Mouse (Mus musculus) intestine, embryonic 14.5 days (tissue): ENCODE results near the gene Cacna1c. TPM values are rescaled to one million over a fixed set of nuclear protein-coding genes. Genes with fewer than 3 reads are reported as not detected.

Experiments used
- ATAC-seq: fragments of 200-750 bp; cut with Nextera tagmentation; replicated peaks from 2 replicates; pipeline ENCODE4 v1.8.0; 2017; ENCODE audit warnings: low read depth, moderate number of reproducible peaks, moderate TSS enrichment, moderate library complexity; ENCODE audit not compliant: low FRiP score, low TSS enrichment
- DNase-seq: peaks from one replicate; pipeline ENCODE4 v3.0.0-alpha.2; 2018; ENCODE audit warnings: low spot score
- H3K27ac ChIP-seq: fragments of 300-500 bp; sonication (generic); 2 replicates; pipeline ENCODE4 v1.5.1; 2014; ENCODE audit warnings: low read depth, mild to moderate bottlenecking, control low read depth
- H3K27me3 ChIP-seq: fragments of 300-500 bp; sonication (generic); replicated peaks from 2 replicates; pipeline ENCODE4 v1.6.1; 2014; ENCODE audit warnings: low read length, control low read depth; ENCODE audit not compliant: control insufficient read depth, insufficient read depth
- H3K36me3 ChIP-seq: fragments of 300-500 bp; sonication (generic); 2 replicates; pipeline ENCODE4 v1.6.1; 2014; ENCODE audit warnings: low read length, control low read depth; ENCODE audit not compliant: control insufficient read depth, insufficient read depth
- H3K4me1 ChIP-seq: fragments of 300-500 bp; sonication (generic); replicated peaks from 2 replicates; pipeline ENCODE4 v1.6.1; 2014; ENCODE audit warnings: low read length, control low read depth, mixed read lengths; ENCODE audit not compliant: control insufficient read depth, insufficient read depth
- H3K4me2 ChIP-seq: fragments of 300-500 bp; sonication (generic); 2 replicates; pipeline ENCODE4 v1.6.1; 2014; ENCODE audit warnings: low read length
- H3K4me3 ChIP-seq: fragments of 300-500 bp; sonication (generic); 2 replicates; pipeline ENCODE4 v1.5.1; 2014; ENCODE audit warnings: low read depth, low read length, control low read depth, mixed read lengths
- H3K9ac ChIP-seq: fragments of 300-500 bp; sonication (generic); 2 replicates; pipeline ENCODE4 v1.6.1; 2014; ENCODE audit warnings: mild to moderate bottlenecking, low read length
- H3K9me3 ChIP-seq: fragments of 300-500 bp; sonication (generic); 2 replicates; pipeline ENCODE4 v1.6.1; 2016; ENCODE audit warnings: low read length, control low read depth; ENCODE audit not compliant: control insufficient read depth
- WGBS: fragments of 180-500 bp; shearing (Covaris S2); extraction: QIAGEN DNeasy Blood & Tissue Kit; methylation state at CpG from one replicate; pipeline ENCODE4 v1.1.7; 2014; 5-methylcytosine and 5-hydroxymethylcytosine counted together
- polyA plus RNA-seq: library from polyadenylated mRNA; unstranded; fragments of >200 nt; fragmentation: Nextera tagmentation; extraction: Ambion mirVana; gene quantifications from 2 replicates; pipeline ENCODE4 v1.2.1, GENCODE M21; 2014

Gene Cacna1c
- polyA plus RNA-seq: 4.5 and 6.5 TPM in 2 replicates

DNA sequence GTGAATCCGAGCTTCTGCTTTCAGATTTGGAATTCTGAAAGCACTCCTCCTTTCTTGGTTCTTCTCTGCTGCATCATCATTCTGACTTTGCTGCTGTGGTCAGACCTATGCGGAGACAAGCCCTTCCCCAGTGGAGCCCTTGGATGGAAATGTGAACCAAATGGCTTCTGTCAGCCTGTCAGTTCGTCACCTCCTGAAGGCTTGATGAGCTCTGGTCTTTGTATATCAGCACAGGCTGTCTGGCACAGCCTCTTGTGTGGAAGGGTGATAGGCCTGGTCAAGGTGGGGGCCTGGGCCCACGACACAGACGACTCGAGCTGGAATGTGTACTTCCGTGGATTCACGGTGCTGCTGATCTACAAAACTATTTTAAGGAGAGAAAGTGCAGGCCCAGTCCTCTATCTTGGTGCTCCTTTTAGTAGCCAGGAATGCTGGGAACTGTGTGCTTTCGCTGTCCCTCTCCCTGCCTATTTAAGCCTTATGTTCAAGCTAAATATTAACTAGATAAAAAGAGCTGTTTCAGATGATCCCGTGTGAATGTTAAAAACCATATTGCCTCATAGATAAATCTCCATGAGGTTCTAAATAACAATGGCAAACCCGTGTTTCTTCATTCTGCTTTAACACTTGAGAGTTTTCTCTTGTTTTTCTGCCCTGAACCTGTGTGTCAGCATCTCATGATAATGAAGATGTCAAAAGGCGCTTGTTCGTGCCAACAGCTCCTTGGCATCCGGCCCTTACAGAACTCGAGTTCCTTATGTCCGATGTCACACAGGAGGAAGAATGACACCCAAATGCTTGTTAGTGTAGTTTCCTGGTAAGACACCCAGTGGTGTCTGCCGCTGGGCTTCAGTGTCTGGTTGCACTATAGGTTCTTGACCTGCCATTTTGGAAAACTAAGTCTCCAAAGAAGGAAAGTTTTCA lies at the start of gene Cacna1c:
TSS of gene Cacna1c (minus strand) at position 37 of the 924 bp plus-strand sequence.
- no peaks in the 10 kb centered on the region for H3K27me3 ChIP-seq
- H3K4me1 ChIP-seq: peaks cover 11% of the 10 kb centered on the region; the same call in 1 of the 2 replicates
- no peak within 1 kb of the TSS for H3K4me3 ChIP-seq
- H3K4me2 ChIP-seq: no peak within 1 kb of the TSS
- 51% methylated on average over 17 of the region's 17 CpGs for WGBS
- DNase-seq (no peak), ATAC-seq (0 out of 2 replicates have a peak, but pooled peaks have one; percentile 46)
- peaks cover 22% of the 10 kb centered on the region for H3K36me3 ChIP-seq
- no peaks in the 10 kb centered on the region for H3K9me3 ChIP-seq
- H3K27ac ChIP-seq: peak within 1 kb of the TSS; percentile 14; the same call in 1 of the 2 replicates
- no peak within 1 kb of the TSS for H3K9ac ChIP-seq

DNA sequence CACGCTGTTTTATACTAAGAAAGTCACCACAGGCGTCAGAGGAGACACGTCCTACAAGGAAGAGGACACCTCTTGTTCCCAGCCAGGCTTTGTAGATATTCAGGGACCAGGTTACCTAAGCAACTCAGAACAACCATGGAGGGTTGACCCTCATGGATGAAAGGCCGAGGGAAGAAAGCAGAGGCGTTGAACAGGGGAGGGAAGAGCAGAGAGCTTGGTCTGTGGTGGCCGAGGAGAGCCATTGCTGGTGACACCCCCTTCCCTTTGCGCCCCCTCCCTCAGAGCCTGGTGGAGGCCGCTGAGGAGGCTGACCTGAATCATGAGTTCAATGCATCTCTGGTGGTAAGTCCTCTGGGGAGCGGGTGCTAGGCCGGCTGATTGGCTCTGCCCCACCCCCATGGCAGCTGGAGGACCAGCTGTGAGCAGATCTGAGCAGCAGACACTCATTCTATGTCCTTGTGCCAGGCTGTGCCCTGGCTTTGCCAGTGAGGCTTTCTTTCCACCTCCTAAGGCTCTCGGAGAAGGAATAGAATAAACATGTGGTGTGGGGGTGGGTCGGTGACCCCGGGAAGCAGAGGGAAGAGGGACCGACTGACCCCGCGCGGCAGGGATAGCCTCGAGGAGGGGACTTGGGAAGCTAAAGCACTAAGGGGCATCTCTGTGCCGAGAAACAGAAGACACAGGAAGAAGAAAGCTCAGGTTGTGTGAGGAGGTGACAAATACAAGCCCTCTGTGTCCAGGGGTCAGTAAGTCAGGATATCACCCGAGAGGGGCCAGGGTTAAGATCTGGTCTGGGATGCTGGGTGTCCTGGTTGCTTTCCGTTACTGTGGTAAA lies 44.9 kb upstream of the Cacna1c start:
- 45% methylated on average over 21 of the region's 21 CpGs for WGBS
- Histone ChIP-seq H3K27me3 (no peaks in the 10 kb centered on the region), H3K4me2 (no peak overlapping the region), H3K4me1 (no peaks in the 10 kb centered on the region), H3K27ac (no peak overlapping the region), H3K9me3 (peaks cover 2% of the 10 kb centered on the region; the same call in 1 of the 2 replicates), H3K9ac (no peak overlapping the region), H3K4me3 (no peak overlapping the region), H3K36me3 (no peaks in the 10 kb centered on the region)
- ATAC-seq (no peak), DNase-seq (no peak)

DNA sequence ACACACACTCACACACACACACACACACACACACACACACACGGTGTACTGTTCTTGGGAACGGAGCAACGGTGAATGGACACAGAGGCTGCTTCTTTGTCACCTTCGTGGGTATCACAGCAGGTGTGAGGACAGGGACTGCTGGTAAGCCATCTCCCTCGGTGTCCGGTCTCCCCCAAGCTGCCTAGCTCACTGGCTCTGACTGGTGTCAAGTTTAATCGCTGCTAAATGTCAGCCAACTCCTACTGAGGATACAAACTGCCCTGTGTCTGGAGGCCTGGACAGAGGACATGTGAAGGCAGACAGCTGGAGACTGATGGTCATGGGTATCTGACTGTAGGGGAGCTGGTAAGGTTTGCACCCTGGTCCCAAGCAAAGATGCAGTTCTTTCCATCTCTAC lies 44.0 kb upstream of the Cacna1c start:
- H3K4me2 ChIP-seq: no peak overlapping the region
- H3K4me3 ChIP-seq: no peak overlapping the region
- WGBS: 62% methylated on average over 7 of the region's 7 CpGs
- H3K4me1 ChIP-seq: no peaks in the 10 kb centered on the region
- no peak overlapping the region for H3K27ac ChIP-seq
- no peak overlapping the region for H3K9ac ChIP-seq
- H3K27me3 ChIP-seq: no peaks in the 10 kb centered on the region
- no peaks in the 10 kb centered on the region for H3K9me3 ChIP-seq
- ATAC-seq (no peak), DNase-seq (peak; percentile 16)
- H3K36me3 ChIP-seq: no peaks in the 10 kb centered on the region

DNA sequence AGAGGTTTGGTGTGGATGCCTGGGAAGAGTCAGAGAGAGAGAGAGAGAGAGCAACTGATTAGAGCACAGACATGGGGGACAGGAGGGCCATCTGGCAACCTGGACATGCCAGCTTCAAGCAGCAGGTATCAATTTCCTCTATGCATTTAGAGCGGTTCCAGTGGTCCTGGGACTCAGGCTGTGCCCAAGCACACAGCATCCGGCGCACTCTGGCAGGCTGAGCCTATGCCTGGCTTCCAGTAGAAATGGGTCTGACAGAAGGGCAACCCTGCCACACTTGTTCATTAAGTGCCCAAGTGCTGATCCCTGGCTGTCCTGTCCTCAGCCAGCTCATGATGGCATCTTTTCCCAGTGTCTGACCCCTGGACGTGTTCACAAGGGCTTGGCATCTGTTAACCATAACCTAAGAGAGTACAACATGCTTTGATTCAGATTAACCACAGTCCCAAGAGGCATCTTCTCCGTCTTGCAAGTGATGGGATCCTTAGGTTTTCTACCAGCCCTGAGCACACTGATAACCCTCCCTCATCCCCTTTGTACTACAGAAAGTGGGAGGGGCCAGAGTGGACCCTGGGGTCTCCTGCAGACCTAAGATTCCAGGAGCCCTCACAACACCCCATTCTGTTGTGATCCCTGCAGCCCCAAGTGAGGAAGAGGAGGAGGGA lies 43.3 kb upstream of the Cacna1c start:
- H3K9me3 ChIP-seq: no peaks in the 10 kb centered on the region
- whole genome bisulfite sequencing: 73% methylated on average over 5 of the region's 5 CpGs
- ATAC-seq (no peak), DNase-seq (peak; percentile 35)
- no peak overlapping the region for H3K27ac ChIP-seq
- H3K4me2 ChIP-seq: no peak overlapping the region
- no peaks in the 10 kb centered on the region for H3K27me3 ChIP-seq
- H3K4me3 ChIP-seq: no peak overlapping the region
- H3K9ac ChIP-seq: no peak overlapping the region
- H3K36me3 ChIP-seq: no peaks in the 10 kb centered on the region
- H3K4me1 ChIP-seq: no peaks in the 10 kb centered on the region

DNA sequence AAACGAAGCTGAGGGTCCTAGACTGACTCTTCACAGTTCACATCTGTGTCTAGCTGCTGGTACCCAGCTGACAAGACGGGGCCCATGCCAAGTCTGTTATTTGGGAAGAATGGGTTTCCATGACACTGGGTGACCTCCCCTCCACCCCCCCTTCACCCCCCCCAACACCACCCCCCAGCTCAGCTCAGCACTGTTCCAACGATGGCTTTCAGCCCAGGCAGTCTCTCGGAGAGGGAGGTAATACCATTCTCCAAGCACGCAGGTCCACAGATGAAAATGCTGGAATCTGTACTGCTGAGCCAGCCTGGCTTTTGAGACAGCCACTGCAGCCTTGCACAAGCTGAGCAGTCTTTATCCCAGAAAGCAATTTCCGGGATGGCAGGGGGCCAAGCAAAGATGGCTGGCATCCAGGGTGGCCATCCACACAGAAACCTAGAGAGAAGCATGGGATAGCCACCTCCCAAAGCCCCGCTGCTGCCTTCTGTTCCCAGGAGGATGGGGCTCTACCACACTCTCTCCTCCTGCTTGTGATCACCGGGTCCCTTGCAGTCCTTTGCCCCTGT lies 41.3 kb upstream of the Cacna1c start:
- H3K9ac ChIP-seq: no peak overlapping the region
- DNase-seq (no peak), ATAC-seq (no peak)
- no peak overlapping the region for H3K4me3 ChIP-seq
- H3K27me3 ChIP-seq: no peaks in the 10 kb centered on the region
- WGBS: 65% methylated on average over 8 of the region's 8 CpGs
- H3K27ac ChIP-seq: no peak overlapping the region
- no peak overlapping the region for H3K4me2 ChIP-seq
- no peaks in the 10 kb centered on the region for H3K4me1 ChIP-seq
- no peaks in the 10 kb centered on the region for H3K36me3 ChIP-seq
- H3K9me3 ChIP-seq: no peaks in the 10 kb centered on the region

DNA sequence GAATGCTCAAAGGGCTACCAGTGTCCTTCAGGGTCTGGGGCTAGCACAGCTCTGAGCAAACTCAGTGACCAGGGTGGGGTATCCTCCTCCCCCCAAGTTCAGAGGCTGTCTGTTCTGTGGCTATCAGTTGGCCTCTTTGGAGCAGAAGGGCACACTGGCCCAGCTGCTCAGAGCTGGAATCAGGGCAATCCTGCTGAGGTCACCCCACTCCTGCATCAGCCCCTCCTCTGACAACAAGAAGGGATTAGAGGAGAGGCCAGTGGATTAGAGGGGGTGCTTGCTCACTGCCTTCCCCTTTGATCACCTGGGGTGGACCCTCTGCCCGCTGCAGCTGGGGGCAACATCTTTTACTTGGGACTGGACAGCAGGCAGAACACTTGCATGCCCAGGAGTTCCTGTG lies 40.0 kb upstream of the Cacna1c start, which contains the start of gene Cacna2d4:
TSS of gene Cacna2d4 (plus strand) at position 286 of the 400 bp plus-strand sequence.
- Histone ChIP-seq H3K27ac (no peak within 1 kb of the TSS), H3K4me2 (no peak within 1 kb of the TSS), H3K27me3 (no peaks in the 10 kb centered on the region), H3K9ac (no peak within 1 kb of the TSS), H3K9me3 (no peaks in the 10 kb centered on the region), H3K4me3 (no peak within 1 kb of the TSS), H3K4me1 (no peaks in the 10 kb centered on the region), H3K36me3 (no peaks in the 10 kb centered on the region)
- peak; percentile 21 for DNase-seq
- ATAC-seq: no peak
- 50% methylated on average over 1 of the region's 1 CpGs for WGBS

DNA sequence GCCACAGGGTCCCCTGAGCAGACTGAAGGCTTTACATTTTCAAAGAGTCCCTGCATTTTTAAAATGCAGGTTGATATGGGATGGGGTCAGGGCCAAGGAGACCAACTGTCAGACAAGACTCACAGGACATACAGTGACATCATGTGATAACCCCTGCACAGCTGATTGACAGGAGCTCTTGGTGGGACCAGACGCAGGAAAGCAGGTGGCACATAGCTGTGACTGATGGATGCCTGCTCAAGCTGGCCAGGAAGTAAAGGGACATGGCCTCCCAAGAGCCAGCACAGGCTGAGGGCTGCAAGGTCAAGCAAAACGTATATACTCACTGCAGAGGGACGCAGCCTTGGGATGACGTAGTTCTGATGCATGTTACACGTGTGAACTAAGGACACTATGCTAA lies 39.2 kb upstream of the Cacna1c start:
- H3K4me1 ChIP-seq: no peaks in the 10 kb centered on the region
- H3K36me3 ChIP-seq: no peaks in the 10 kb centered on the region
- no peak for ATAC-seq
- WGBS: 77% methylated on average over 5 of the region's 5 CpGs
- no peaks in the 10 kb centered on the region for H3K27me3 ChIP-seq
- peak; percentile 40 for DNase-seq
- H3K9ac ChIP-seq: no peak overlapping the region
- no peak overlapping the region for H3K4me2 ChIP-seq
- no peaks in the 10 kb centered on the region for H3K9me3 ChIP-seq
- no peak overlapping the region for H3K27ac ChIP-seq
- no peak overlapping the region for H3K4me3 ChIP-seq

DNA sequence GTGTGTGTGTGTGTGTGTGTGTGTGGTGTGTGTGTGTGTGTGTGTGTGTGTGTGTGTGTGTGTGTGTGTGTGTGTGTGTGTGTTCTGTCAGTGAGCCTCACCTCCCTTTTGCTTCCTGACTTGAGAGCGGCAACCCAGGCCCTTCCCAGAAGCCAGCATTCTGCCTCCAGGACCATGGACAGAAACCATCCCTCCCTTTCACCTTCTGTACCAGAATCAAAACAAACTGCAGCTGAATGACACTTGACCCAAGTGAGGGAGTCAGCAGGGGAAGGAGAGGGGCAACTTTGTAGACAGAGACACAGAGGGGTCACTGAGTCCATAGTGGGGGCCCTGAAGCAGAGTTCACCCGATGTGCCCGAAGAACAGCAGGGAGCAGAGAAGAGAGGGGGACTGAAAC lies 36.8 kb upstream of the Cacna1c start:
- no peak overlapping the region for H3K27ac ChIP-seq
- ATAC-seq (no peak), DNase-seq (peak; percentile 72)
- H3K4me3 ChIP-seq: no peak overlapping the region
- no peaks in the 10 kb centered on the region for H3K9me3 ChIP-seq
- H3K9ac ChIP-seq: no peak overlapping the region
- H3K36me3 ChIP-seq: no peaks in the 10 kb centered on the region
- WGBS: 26% methylated on average over 3 of the region's 3 CpGs
- no peaks in the 10 kb centered on the region for H3K27me3 ChIP-seq
- H3K4me2 ChIP-seq: no peak overlapping the region
- no peaks in the 10 kb centered on the region for H3K4me1 ChIP-seq
